Mouse (Mus musculus) ES-Bruce4 (cell line): ENCODE data around the gene Vps18. TPM values are rescaled to one million over a fixed set of nuclear protein-coding genes. Genes with fewer than 3 reads are reported as not detected.
A peak's percentile ranks its signal among the peaks of the same experiment; 100 is the strongest.

Experiments
- H3K27ac ChIP-seq: 2 replicates; pipeline ENCODE4 v1.5.1; 2012; ENCODE audit warnings: low read length, inconsistent platforms; ENCODE audit not compliant: insufficient read depth
- H3K27me3 ChIP-seq: 2 replicates; pipeline ENCODE4 v1.6.1; 2012; ENCODE audit warnings: mild to moderate bottlenecking, low read length, inconsistent platforms; ENCODE audit not compliant: control insufficient read depth, poor library complexity, insufficient read depth, severe bottlenecking
- H3K36me3 ChIP-seq: 2 replicates; pipeline ENCODE4 v1.6.1; 2012; ENCODE audit warnings: inconsistent platforms, mild to moderate bottlenecking, low read length, moderate library complexity; ENCODE audit not compliant: control insufficient read depth, poor library complexity, insufficient read depth, severe bottlenecking
- H3K4me1 ChIP-seq: one replicate; pipeline ENCODE4 v1.8.1; 2011; ENCODE audit warnings: low read length; ENCODE audit not compliant: control insufficient read depth, insufficient read depth
- H3K4me3 ChIP-seq: 2 replicates; pipeline ENCODE4 v1.5.1; 2011; ENCODE audit warnings: low read depth, mild to moderate bottlenecking, low read length
- H3K9ac ChIP-seq: 2 replicates; pipeline ENCODE4 v1.6.1; 2012; ENCODE audit warnings: low read depth, mild to moderate bottlenecking, inconsistent platforms; ENCODE audit not compliant: poor library complexity, severe bottlenecking
- H3K9me3 ChIP-seq: replicated peaks from 2 replicates; pipeline ENCODE4 v1.6.1; 2012; ENCODE audit warnings: mild to moderate bottlenecking, low read length, inconsistent platforms; ENCODE audit not compliant: control insufficient read depth, poor library complexity, insufficient read depth, severe bottlenecking
- CTCF ChIP-seq: IDR thresholded peaks from one replicate; pipeline ENCODE4 v1.8.1; 2011; ENCODE audit warnings: low read depth, low read length
- EP300 ChIP-seq: IDR thresholded peaks from 2 replicates; pipeline ENCODE4 v1.6.1; 2011; ENCODE audit warnings: low read depth, low read length; ENCODE audit not compliant: insufficient read depth
- POLR2A ChIP-seq: IDR thresholded peaks from one replicate; pipeline ENCODE4 v1.8.1; 2011; ENCODE audit warnings: low read length; ENCODE audit not compliant: insufficient read depth
- polyA plus RNA-seq: library from polyadenylated mRNA; stranded (reverse); fragments of >200 nt; gene quantifications from 2 replicates; pipeline ENCODE4 v1.2.4, GENCODE M21; 2011; ENCODE audit warnings: low read depth; ENCODE audit not compliant: missing spikeins, insufficient read depth, insufficient read length

Vps18 gene
- polyA plus RNA-seq, 1 experiment = 11.7 TPM

- peaks cover 1% of the 10 kb centered on the region for H3K4me1 ChIP-seq
- no peak within 1 kb of the TSS for H3K9ac ChIP-seq
- no peaks in the 10 kb centered on the region for H3K9me3 ChIP-seq
- H3K27ac ChIP-seq = no peak within 1 kb of the TSS
- H3K27me3 ChIP-seq = peaks cover 15% of the 10 kb centered on the region
- no peak for TF ChIP-seq EP300
- TF ChIP-seq POLR2A = no peak
- no peak for TF ChIP-seq CTCF
- peak within 1 kb of the TSS; percentile 71 for H3K4me3 ChIP-seq
- H3K36me3 ChIP-seq = no peaks in the 10 kb centered on the region
Observed at GRCm38 (mm10) chr2:119325568-119326143, 37.1 kb downstream of the Vps18 start, which contains the start of gene Dll4. Dll4 (plus strand) TSS chr2:119325784.

GRCm38 (mm10) chr2:119326161-119327101 is 37.9 kb downstream of the Vps18 start:
- H3K4me3 ChIP-seq = peak overlapping the region; percentile 71
- no peaks in the 10 kb centered on the region for H3K9me3 ChIP-seq
- TF ChIP-seq CTCF (no peak), EP300 (no peak), POLR2A (no peak)
- H3K36me3 ChIP-seq = no peaks in the 10 kb centered on the region
- H3K27ac ChIP-seq = no peak overlapping the region
- H3K27me3 ChIP-seq = peaks cover 18% of the 10 kb centered on the region
- H3K4me1 ChIP-seq = peaks cover 1% of the 10 kb centered on the region
- H3K9ac ChIP-seq = no peak overlapping the region

- Histone ChIP-seq H3K4me3 (peak overlapping the region; percentile 71), H3K9me3 (no peaks in the 10 kb centered on the region), H3K27ac (no peak overlapping the region), H3K4me1 (peaks cover 1% of the 10 kb centered on the region), H3K9ac (no peak overlapping the region), H3K27me3 (peaks cover 18% of the 10 kb centered on the region), H3K36me3 (no peaks in the 10 kb centered on the region)
- no peak for TF ChIP-seq POLR2A
- peak; percentile 55 for TF ChIP-seq CTCF
- no peak for TF ChIP-seq EP300
Observed at GRCm38 (mm10) chr2:119327102-119327480, 38.6 kb downstream of the Vps18 start.

- Histone ChIP-seq H3K27me3 (peaks cover 18% of the 10 kb centered on the region), H3K4me3 (no peak overlapping the region), H3K9me3 (no peaks in the 10 kb centered on the region), H3K9ac (no peak overlapping the region), H3K36me3 (no peaks in the 10 kb centered on the region), H3K4me1 (peaks cover 1% of the 10 kb centered on the region), H3K27ac (no peak overlapping the region)
- no peak for TF ChIP-seq POLR2A
- TF ChIP-seq EP300 = no peak
- TF ChIP-seq CTCF = no peak
Observed at GRCm38 (mm10) chr2:119327942-119328526, 39.5 kb downstream of the Vps18 start.

GRCm38 (mm10) chr2:119328546-119328945 is 40.0 kb downstream of the Vps18 start:
- H3K4me1 ChIP-seq = no peaks in the 10 kb centered on the region
- H3K4me3 ChIP-seq = no peak overlapping the region
- H3K27ac ChIP-seq = no peak overlapping the region
- H3K9me3 ChIP-seq = no peaks in the 10 kb centered on the region
- TF ChIP-seq CTCF (no peak), POLR2A (no peak), EP300 (no peak)
- H3K27me3 ChIP-seq = peaks cover 16% of the 10 kb centered on the region
- H3K36me3 ChIP-seq = no peaks in the 10 kb centered on the region
- no peak overlapping the region for H3K9ac ChIP-seq
